Mouse (Mus musculus): ENCODE measurements at regions not wholly inside any gene's neighbourhood (a gene's known extent, or its start where the extent isn't known, plus 50 kb on each side); places are given as distances from the start of the nearest gene placed in this dataset.

GRCm38 (mm10) chr9:47466767-47467166 is 63.2 kb upstream of the Cadm1 start:
- ATAC-seq (replicated peaks; ENCODE audit: low FRiP score, poor library complexity, severe bottlenecking) = no peak

GRCm38 (mm10) chr9:47467815-47468214 is 62.2 kb upstream of the Cadm1 start:
- ATAC-seq (replicated peaks; ENCODE audit: low FRiP score, poor library complexity, severe bottlenecking) = no peak

- ATAC-seq (replicated peaks; ENCODE audit: low FRiP score, poor library complexity, severe bottlenecking) = no peak
Measured at GRCm38 (mm10) chr9:47469576-47469975, 60.4 kb upstream of the Cadm1 start.

GRCm38 (mm10) chr9:47470741-47471140 is 59.2 kb upstream of the Cadm1 start:
- ATAC-seq (replicated peaks; ENCODE audit: low FRiP score, poor library complexity, severe bottlenecking) = no peak

GRCm38 (mm10) chr9:47471767-47472420 is 58.1 kb upstream of the Cadm1 start:
- ATAC-seq (replicated peaks; ENCODE audit: low FRiP score, poor library complexity, severe bottlenecking) = no peak

- ATAC-seq (replicated peaks; ENCODE audit: low FRiP score, poor library complexity, severe bottlenecking) = no peak
Measured at GRCm38 (mm10) chr9:47473776-47474365, 56.1 kb upstream of the Cadm1 start.

- no peak for ATAC-seq (replicated peaks; ENCODE audit: low FRiP score, poor library complexity, severe bottlenecking)
Measured at GRCm38 (mm10) chr9:47474776-47475175, 55.2 kb upstream of the Cadm1 start.

- no peak for ATAC-seq (replicated peaks; ENCODE audit: low FRiP score, poor library complexity, severe bottlenecking)
Measured at GRCm38 (mm10) chr9:47477889-47478288, 52.1 kb upstream of the Cadm1 start.
